Mouse (Mus musculus) right cerebral cortex, adult 18-20 months (tissue): ENCODE measurements around the gene Gnaz.
"Not testable (repeated sequence)": the region's sequence is repeated elsewhere in the genome, so short reads cannot be mapped to it uniquely, and the experiment has no call there.

Experiments used
- DNase-seq: peaks from one replicate; pipeline ENCODE4 v3.0.0; 2022; ENCODE audit warnings: mixed read lengths

Gene Gnaz

DNA sequence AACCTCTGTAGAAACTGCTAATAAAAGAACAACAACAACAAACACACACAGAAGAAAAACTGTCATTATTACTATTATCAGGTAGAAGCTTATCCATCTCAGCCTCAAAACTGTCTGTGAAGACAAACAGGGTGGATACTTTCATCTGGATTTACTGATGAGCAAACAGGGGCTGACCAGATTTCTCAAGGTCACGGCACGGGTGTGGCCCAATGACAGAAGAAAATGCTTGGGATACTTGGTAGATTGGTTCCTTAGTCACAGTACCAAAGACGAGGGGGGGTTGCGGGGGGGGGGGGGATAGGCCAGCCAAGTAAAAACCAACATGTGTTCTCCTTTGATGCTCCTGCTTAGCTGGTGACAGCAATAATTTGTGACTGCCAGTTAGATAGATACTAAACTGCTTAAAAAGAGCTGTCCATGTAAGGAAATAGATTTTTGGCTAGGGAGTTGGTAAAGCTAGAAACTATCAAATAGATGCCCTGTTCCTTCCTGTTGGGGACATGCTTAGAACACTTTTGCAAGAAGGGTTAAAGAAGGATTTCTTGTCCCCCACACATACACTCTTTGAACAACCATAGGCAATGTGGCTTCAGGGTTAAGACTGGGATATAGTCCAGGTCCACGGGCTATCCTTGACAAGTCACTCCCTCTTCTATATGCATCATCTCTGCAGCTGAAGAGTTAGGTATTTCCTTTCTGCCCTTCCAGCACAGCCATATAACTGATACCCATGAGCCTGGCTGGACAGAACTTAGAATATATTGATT is 64.6 kb downstream of the Gnaz start:
- DNase-seq = no peak

DNA sequence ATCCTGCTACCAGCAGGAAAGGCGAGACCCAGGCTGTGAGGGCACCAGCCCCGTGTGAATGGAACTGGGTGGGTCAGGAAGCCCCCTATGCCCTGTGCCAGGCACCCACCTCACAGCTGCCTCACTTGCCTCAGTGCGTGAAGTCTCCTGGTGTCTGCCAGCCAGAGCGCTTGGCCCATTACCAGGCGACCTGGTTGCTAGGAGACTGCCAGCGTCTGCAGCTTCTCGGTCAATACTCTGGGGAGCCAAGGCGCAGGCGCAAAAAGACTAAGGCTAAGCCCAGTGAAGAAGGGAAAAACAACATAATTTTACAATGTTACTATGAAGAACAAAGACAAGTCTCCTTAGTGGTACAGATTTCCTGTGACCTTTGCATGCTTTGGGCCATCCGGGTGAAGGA is 65.4 kb downstream of the Gnaz start, which contains the start of gene Rsph14:
Gene Rsph14, minus strand, starts transcription at position 192 of the 400 bp plus-strand sequence.
- peak; percentile 86 for DNase-seq

DNA sequence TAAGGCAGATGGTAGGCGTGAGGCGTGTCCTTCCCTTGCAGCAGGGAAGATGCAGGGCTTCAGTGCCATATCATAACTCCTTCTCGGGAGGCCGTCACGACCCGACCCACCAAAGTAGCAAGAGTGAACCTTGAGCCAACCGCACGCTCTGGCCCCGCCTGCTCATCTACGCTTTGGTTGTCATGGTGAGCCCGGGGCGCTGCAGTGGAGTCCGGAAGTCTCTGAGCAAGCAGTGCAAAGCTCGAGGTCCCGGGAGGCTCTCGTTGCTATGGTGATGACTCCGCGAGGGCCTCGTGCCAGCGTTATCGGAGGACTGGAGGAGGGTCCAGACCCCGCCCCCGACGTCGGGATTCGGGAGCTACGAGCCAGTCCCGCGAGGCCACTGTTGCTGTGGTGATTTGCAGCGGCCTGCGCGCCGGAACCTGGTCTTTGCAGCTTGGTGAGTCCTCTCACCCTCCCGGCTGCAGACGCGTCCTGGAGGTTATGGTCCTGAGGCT is 70.0 kb downstream of the Gnaz start, which contains the start of gene Rab36:
Gene Rab36, plus strand, starts transcription at position 176 of the 497 bp plus-strand sequence.
- peak; percentile 95 for DNase-seq

DNA sequence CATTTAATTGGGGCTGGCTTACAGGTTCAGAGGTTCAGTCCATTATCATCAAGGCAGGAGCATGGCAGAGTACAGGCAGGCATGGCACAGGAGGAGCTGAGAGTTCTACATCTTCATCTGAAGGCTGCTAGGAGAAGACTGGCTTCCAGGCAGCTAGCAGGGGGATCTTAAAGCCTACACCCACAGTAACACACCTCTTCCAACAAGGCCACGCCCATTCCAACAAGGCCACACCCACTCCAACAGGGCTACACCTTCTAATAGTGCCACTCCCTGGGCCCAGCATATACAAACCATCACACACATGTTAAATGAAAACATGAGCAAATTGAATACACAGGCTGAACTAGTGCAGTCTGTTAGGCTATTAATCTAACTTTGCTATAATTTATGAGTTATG is 75.1 kb downstream of the Gnaz start:
- DNase-seq = not testable (repeated sequence)

DNA sequence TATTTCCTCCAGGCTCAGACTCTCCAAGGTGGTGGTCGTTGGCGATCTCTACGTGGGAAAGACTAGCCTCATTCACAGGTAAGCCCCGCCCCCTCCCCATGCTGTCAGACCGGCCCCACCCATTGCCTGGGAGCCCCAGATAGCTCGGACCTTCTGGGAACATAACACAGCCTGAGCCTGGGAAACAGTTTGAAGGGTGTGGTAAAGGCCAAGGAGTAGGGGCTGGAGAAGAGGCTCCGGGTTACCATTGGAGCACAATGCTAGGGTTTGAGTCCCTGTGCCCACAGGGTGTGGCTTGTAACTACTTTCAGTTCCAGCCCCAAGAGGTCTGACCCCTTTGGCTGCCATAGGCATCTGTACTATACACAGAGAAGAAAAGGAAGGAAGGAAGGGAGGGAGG is 77.5 kb downstream of the Gnaz start:
- DNase-seq = no peak

DNA sequence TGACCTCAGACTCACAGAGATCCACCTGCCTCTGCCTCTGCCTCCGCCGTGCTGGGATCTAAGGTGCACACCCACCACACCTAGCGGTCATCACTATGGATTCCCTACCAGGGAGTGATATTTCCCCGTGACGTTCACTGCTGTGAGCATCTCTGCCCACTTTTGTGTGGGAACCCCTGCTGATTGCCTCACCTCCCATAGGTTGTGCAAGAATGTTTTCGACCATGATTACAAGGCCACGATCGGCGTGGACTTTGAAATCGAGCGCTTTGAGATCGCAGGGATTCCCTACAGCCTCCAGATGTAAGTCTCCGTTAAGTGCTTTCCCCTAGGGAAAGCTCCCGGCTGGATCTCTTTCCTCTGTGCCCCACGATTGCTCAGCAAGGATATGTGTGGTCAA is 78.9 kb downstream of the Gnaz start:
- DNase-seq = no peak

DNA sequence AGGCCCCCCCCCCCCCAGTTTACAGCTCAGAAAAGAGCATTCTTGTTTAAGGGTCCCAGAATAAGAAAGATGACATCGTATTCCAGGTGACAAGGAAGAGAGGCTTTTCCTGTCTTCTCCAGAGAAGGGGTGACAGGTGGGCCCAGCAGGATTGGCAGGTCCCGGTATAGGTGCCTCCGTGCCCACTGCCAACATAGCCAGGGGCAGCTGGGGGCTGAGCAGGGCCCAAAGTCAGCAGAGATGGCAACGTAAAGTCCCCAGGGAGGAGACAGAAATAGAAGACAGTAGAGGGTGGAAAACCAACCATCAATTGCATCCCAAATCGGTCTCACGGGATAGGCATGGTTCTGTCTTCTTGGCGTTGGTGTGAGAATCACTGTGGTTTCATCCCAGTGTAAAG is 81.7 kb downstream of the Gnaz start:
- DNase-seq = no peak

DNA sequence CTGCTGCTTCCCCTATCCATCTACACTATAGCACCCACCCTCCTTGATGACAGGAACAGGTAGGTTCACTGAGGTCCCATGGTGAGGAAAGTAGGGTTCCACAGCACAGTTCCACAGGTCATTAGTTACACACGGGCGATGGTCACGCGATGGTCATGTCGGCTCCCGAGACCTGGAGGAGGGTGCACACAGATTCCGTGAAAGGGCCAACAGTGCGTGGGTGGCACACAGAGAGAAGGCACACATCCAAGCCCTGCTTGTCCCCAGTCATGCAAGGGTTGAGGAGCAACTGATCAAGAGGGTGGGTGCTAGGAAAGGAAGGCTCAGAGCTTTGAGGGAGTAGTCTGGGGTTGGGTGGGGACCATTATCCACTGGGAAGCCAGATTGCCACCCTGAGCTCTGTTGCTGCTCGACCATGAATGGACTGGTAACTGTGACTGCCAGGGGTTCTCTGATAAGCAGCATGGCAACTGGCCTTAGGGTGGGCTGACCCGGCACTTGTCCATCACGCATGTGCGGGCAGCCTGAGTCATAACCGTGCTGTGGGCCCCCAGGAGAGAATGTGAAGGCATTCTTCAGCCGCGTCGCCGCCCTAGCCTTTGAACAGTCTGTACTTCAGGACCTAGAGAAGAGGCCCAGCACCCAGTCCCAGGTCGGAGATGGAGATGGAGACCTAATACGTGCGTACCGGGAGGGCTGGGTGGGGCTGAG is 84.5 kb downstream of the Gnaz start:
- DNase-seq = no peak

DNA sequence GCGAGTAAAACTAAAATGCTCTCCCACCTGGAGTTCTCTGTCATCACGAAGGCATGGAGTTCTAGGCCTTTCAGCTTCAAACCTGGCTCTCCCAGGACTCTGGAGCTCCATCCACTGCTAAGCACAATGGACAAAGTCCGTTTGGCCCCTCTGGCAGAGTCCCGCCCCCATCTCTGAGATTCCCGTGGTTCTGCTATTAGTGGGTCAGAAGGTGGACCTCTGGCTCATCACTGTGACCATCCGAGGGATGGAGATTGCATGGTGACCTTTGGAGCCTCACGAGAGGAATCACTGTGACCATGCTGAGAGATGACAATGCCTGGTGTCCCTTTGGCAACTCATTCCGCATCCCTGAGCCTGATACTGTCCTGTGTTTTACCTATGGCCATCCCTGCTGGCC is 85.9 kb downstream of the Gnaz start:
- DNase-seq = no peak

DNA sequence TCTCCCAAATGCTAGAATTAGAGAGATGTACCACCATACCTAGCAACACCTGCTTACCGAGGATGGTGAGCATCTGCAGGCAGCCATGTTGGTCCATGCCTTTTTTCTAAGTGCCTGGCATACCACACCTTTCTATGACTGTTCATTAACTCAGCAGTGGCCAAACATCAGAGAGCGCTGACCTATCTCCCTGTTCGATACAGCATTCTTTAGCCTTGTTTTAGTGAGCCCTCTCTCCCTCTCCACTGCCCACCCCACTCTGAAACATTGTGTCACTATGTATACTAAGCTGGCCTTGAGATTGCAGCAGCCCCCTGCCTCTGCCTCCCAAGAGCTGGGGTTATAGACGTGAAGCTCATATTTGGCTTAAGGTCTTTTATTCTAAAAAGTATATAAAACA is 86.7 kb downstream of the Gnaz start:
- no peak for DNase-seq

DNA sequence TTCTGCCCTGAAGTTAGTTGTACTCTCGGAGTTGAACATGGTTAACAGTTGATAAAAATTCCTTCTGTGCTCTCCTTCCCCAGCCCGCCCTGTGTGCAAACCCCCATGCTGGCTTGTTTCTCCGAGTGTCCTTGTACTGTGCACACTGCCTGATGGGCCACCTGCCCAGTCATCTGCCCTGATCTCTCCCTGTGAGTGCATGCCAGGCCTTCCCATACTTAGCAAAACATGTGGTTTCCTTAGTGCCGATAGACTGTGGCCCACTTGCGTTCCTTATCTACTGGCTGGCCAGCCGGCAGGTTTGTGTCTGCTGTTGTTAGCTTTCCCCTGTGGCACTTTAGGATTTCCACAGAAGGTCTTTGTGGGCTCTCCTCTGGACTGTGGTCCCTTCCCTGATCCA is 87.1 kb downstream of the Gnaz start:
- DNase-seq = no peak

DNA sequence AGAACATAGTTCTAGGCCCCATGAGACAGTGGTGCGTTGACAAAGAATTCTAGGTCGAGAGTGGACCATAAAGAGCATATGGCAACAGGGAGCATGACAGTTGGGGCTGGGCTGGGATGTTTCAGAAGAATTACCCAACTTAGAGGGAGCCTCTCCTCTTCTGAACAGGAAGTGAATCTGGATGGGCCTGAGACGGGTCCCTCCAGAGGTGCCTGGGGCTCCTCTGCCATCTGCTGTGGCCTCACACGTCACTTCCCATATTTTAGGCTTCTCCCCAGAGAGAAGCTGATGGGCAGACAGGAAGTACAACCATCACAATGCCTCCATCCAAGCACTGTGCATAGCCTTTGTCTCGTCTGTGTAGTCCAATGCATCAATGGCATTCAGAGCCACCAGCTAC is 88.7 kb downstream of the Gnaz start:
- no peak for DNase-seq

DNA sequence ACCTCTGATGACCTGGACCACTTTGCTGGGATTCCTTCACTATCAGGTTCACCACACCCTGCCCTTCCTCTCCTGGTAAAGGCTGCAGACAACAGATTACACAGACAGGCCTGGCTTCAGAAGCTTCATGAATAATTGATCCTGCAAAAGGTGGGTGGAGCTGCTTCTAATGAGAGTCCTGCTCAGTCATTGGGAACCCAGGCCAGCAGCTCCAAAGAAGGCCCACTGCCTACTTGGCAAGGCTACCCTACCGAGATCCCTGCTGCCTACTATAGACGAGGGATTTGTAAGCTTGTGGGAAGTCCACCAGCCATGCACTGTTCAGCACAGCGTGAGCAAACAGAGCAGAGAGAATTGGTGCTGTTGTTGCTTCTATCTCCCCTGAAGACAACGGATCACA is 89.3 kb downstream of the Gnaz start:
- peak; percentile 29 for DNase-seq

DNA sequence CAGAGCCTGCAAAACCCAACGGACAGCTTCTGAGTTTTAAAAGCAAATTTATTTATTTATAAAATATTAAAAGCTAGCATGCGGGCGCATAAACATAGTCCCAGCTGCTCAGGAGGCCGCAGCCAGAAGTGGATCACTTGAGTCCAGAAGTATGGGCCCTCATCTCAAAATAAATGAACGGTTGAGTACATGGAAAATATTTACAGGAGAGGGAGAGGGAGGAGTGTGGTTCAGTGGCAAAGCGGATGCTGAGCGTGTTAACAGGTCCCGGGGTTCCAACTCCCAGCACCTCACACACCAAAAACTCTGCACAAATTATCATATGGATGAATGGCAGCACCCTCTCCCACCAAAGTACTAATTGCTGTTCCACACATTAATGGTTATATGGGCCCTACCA is 91.4 kb downstream of the Gnaz start:
- DNase-seq = no peak

DNA sequence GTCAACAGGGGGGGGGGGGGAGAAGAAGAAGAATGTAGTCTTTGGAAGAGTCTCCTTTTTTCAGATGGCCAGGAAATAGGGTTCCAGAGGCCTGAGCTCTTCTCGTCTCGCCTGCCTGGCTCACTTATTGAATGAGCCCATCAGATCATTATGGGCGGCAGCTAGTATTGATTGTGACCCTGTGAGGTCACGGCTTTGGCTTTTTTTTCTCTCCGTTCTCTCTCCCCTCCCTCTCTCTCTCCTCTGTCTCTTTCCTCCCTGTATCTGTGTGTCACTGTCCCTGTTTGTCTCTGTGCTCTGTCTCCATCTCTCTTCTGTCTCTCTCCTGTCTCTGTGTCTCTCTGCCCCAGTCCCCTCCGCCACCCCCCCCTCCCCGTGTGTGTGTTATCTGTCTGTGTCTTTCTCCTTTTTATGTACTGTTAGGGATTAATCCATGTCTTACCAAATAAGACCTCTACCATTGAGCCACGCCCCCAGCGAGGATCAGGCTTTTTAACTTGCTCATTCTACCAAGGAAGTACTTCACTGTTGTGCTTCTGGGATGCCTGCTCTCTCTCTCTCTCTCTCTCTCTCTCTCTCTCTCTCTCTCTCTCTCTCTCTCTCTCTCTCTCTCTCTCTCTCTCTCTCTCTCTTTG is 91.9 kb downstream of the Gnaz start:
- DNase-seq = no peak

DNA sequence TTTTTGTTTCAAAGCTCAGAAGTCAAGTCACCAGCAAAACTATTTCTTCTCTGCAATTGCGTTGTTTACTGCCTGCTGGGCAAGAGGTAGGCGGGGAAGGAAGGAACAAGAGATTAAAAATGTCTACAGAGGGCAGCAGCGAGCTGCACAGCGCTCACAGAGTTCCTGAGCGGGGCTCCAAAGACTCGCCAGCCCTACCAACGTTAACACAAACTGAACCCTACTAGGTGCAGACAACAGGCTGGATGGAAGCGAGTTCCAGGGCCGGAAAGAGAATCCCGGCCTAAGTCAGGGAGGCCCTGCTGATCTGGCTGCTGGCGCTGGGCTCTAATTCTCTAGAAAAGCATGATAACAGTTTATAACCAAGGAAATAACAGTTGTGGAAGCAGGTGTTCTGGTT is 92.4 kb downstream of the Gnaz start:
- DNase-seq = peak; percentile 84

DNA sequence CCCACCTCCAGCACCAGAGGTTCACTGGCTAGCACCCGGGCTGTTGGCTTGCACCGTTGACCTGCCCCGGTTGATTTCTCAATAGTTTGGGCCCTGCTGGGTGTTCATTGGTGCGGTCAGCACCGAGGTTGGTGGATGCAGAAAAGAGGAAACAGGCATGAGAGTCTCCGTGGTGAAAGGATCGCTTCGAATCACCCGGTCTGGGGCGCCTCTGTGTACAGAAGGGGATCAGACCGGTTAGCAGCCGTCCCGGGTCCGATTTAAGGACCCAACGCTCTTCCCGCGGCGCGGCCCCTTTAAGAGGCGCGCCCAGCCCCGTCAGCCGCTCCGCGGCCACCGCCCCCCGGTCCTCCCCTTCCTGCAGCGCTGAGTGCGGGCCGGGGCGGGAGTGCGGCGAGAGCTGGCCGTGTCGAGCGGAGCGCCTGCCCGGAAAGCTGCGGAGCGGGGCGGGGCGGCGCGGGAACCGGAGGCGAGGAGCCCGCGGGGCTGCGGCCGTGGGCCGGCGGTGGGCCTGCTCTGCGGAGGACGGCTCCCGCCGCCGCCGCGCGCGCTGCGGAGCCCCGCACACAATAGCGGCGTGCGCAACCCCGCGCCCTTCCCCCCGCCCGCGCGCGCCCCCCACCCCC is 93.4 kb downstream of the Gnaz start, which contains the start of gene Bcr:
Gene Bcr, plus strand, starts transcription at position 376 of the 626 bp plus-strand sequence.
- peak; percentile 85 for DNase-seq

DNA sequence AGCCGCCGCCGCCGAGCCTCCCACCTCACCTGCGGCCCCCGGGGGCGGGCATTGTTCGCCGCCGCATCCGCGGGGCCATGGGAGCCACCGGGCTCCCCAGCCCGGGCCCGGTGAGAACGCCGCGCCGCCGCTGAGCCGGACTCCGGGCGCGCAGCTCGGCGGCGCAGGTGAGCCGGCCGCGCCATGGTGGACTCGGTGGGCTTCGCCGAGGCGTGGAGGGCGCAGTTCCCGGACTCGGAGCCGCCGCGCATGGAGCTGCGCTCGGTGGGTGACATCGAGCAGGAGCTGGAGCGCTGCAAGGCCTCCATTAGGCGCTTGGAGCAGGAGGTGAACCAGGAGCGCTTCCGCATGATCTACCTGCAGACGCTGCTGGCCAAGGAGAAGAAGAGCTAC is 93.9 kb downstream of the Gnaz start:
- DNase-seq = no peak

DNA sequence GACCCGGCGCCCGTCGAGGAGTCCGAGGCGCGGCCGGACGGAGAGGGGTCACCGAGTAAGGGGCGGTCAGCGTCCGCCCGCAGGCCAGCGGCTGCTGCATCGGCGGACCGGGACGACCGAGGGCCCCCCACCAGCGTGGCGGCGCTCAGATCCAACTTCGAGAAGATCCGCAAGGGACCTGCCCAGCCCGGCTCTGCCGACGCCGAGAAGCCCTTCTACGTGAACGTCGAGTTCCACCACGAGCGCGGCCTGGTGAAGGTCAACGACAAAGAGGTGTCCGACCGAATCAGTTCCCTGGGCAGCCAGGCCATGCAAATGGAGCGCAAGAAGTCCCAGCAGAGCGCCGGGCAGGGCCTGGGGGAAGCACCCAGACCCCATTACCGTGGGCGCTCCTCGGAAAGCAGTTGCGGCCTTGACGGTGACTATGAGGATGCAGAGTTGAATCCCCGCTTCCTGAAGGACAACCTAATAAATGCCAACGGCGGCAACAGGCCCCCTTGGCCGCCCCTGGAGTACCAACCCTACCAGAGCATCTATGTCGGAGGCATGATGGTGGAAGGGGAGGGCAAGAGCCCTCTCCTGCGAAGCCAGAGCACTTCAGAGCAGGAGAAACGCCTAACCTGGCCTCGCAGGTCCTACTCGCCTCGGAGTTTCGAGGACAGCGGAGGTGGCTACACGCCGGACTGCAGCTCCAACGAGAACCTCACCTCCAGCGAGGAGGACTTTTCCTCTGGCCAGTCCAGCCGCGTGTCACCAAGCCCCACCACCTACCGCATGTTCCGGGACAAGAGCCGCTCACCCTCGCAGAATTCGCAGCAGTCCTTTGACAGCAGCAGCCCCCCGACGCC is 94.6 kb downstream of the Gnaz start:
- DNase-seq = no peak

DNA sequence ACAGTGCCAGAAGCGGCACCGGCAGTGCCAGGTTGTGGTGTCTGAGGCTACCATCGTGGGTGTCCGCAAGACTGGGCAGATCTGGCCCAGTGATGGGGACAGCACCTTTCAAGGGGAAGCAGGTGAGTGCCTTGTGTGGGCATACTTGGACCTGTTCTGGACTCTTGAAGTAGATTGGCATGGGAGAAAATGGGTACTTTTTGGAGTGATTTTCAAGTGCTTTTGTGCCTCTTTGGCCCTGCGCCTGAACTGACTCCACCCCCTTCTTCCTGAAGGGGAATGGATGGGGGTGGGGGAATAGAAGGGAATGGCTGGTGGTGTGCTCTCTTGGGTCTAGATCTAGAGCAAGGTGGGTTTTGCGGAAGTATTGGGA is 95.2 kb downstream of the Gnaz start:
- no peak for DNase-seq

DNA sequence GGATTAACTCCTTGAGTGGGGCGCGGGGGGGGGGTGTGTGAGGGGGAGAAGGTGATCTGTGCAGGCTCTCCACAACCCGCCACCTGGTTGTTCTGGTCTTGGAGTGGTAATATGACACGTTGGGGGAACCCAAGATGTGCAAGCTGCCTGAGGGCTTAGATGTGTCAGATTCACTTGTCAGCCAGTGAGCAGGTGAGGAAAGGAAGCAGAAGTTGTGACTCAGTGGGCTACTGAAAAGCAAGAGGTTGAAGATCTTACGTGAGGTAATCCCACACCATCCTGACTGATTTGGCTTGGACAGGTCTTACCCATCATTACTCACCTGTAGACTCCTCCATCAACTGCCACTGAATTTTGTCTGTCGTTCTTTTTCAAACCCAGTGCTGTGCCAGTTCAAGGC is 95.6 kb downstream of the Gnaz start:
- DNase-seq = no peak

DNA sequence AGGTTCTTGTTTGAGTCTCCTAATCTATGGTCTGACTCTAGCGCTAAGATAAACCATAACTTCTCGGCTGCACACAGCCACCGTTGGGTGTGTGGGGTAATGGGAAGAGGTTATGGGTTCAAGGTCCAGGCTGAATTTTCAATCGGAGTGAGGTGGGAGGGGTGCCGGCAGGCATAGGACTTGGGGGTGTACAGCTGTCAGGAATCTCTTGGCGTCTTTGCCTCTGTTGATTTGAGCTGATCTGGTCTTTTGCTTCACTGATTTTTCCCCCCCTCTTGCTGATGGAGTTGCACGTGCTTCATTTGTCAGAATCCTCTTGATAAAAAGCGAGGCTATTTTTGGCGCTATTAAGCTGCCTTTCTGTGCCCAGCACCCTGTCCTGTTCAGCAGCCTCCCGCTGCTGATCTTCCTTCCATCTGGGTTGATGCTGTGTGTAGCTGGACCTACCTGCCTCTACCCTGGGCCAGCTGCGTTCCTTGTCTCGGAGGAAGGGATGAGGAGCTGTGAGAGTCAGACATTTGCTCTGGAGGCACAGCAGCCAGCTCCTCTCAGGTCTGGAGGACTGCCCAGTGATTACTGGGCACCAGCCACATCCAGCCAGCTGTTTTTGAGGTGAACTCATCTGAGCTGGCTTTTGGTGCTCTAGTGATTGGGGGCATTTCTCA is 96.5 kb downstream of the Gnaz start:
- peak; percentile 15 for DNase-seq
